Mouse (Mus musculus): ENCODE measurements at regions not wholly inside any gene's neighbourhood (a gene's known extent, or its start where the extent isn't known, plus 50 kb on each side); places are given as distances from the start of the nearest gene placed in this dataset.

DNA sequence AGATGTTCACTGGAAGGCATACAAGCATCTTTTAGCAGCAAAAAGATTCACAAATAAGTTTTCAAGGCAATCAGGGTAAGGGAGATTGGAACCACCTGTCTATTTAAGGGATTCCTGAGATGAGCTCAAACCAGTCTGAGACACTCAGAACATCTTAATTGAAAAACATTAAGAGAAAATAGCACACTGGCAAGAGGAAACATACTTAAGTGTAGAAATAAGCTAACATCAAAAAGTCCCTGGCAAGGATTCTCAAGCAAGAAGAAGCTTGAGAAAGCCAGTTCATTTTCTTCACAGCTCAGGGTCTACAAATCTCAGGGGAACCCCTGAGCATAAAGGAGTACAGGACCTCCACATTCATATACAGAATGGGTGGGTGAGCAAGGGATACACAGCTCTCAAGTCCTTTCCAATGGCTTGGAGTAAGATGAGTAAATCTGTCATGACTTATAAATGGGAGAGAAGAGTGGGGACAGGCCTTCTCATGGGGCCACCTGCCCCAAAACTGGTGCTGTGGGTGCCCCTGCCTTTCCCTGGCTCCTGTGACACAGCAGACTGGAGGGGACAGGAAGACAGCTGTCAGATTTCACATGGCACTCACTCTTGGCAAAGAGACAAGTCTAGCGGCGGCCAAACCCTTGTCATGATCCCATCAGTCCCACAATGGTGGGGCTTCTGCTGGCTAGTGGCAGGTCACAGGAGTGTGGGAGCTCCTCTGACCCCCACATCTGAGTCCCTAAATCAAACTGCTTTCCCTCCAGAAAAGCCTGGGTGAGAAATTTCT lies 436.6 kb downstream of the Meis1 start:
- no peak for DNase-seq (ENCODE audit: low read depth, low spot score)

DNA sequence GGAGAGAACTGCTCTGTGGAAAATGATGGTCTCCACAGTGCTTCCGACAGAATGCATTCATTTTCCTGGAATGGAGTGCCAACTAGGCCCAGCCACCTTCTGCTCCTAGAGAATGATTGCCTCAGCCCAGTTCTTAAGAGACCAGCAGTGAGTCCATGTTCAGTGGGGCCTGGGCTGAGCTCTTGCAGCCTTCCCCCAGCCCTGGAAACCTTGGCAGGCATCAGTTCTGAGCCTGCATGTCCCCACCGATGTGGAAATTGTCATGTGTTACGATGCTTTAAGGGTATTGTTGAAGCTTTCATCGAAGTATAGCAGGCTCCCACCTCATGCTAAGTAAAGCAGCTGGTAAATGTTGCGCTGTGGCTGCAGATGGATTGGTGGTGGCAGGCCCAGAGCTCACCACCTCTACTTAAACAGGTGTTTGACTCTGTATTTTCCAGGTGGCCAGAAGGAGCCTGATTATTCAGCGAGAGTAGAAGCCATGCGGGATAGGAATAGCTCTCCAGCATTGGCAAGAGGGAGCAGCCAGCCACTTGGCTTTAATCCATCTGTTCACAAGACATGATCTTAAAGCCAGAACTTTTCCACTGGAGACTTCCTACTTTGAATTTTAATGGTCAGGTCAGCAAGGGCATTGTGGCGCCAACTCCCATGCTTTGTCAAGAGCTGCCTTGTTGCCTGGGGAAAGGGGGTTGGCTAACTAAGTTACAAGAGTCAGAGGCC lies 437.5 kb downstream of the Meis1 start:
- DNase-seq (ENCODE audit: low read depth, low spot score) = no peak

DNA sequence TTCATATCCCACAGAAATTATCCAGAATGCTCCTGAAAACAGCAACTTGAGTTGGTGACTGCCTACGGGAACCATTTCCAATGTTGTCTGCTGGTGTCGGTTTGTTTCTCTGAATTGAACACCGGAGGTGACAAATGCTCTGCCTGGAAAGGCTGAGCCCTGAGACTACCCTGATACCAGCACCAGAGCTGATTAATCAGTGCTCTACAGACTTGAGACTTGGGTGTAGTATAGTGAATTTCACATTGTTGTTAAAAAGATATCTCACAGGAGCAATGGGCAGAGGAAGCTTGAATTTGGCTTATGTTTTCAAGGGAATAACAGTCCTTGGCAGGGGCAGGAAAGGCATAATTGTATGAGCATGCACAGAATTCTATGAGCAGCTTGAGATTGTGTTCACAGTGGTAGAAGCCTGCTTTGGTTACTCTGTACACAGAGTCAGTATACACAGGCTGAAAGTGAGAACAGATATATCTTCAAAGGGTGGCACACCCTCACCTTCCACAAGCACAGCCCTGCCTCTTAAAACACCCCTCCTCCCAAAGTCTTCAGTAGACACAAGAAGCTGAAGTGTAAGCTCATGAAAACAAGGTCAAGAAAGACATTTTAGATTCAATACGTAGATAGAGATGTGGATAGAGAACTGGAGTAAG lies 447.1 kb downstream of the Meis1 start:
- DNase-seq (ENCODE audit: low read depth, low spot score) = no peak

DNA sequence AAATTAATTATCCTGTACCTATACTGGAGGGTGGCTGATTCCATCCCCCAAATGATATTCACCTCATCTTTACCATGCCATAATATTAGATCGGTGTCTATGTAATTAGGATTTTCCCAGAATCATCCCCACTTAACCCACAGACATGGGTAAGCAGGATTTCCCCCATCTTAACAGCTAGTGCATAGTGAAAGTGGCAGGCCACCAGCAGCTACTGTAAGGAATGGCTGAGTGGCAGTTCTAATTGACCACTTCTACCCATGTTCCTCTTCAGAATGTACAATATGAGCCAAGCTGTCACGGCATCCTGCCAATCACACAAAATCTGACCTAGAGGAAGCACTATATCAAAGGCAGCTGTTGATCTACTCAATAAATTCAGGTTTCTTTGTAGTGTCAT lies 455.8 kb downstream of the Meis1 start:
- DNase-seq (ENCODE audit: low read depth, low spot score) = no peak

DNA sequence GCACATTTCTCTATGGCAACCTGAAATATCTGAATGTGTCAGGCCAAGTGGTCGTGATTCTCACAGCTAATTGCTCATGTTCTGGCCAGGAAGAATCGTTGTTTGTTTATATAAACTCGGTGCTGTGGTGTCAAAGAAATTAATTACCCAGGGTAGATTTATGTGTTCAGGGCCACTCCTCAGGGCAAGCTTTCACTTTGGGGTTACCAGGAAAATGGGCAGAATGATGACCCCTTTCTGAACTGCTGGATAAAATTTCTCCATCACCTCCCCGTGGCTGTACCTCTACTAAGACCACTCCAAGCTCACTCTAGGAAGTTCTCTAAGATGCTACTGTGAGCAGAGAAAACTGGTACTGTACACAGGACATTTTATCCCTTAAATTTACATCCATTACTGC lies 460.1 kb downstream of the Meis1 start:
- DNase-seq (ENCODE audit: low read depth, low spot score) = no peak

DNA sequence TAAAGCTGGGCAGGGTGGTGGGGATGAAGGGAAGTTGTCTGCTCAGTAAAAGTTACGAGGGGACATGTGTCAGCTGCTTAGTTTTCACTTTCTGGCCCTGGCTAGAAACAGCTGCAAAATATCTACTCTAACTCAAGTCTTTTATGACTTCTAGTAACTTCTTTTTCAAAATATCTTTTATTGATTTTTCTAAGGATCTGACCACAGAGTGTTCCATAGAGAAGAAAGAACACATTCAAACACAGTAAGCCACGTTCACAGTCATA lies 483.3 kb downstream of the Meis1 start:
- DNase-seq (ENCODE audit: low read depth, low spot score) = no peak

DNA sequence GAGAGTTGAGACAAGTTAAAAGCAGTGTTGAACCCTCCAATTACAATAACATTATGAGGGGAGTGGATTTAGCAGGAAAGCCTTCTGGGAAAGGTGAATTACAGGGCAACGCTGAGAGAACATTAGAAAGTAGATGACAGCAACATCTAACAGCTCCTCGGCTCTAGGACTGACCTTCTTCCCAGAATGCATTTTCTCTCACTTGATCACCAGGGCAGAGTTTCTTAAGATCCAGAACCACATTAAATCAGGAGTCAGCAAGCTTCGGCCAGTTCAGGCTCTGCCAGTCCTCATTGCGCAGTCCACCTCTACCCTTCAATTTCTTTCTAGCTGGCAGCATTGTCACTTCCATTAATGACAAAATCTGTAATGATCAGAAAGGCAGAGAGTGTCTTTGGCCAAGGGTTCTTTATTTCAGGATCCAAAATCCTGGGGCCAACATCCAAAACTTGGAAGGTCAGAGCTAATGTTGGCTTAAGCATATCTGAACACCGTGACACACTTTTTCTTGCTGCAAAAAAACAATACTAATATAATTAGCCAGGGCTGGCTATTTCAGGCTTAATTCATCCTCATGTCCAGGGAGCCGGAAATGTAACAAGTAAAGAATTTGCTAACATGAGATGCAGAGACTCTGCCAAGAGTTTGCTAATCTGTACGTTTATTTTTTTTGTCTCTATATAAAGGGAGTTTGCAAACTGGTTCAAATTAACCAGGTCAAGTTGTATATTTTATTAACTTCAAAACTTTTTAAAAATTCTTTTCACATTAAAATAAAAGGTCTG lies 483.8 kb downstream of the Meis1 start:
- no peak for DNase-seq (ENCODE audit: low read depth, low spot score)

DNA sequence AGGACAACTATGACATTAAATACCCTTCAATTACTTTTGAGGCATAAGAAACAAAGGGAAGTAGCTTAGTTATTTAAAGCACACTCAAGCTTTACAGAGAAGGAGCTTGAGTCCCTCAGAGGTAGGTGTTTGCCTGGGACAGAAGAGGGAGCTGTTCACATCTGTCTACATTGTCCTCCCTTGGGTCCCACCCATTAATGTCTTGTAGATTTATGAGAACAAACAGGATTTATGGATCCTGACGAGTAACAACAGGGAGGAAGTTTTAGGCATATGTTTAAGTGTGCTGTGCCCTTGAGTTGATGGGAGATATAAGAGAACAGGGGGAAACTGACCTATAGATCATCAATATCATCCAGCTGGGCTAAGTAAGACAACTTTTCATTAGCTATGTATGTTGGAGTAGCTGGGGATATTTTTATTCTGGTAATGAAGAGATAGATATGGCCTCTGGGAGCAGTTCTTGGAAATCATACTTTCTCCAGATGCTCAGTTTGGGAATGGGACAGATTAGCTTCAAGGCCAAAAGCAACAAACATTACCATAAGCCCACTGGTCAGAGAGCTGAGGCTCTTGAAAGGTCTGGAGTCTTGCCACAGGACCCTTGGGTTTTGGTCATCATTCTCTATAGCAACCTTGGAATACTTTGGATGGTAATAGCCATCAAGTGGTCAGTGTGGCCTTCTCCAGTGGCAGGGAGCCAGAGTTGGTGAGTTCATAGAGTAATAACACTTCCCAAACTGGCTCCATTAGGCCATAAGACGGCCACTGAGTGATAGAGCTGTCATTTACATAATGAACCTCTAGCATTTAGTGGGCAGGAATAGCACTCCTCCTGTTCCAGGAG lies 487.3 kb downstream of the Meis1 start:
- DNase-seq (ENCODE audit: low read depth, low spot score) = no peak

DNA sequence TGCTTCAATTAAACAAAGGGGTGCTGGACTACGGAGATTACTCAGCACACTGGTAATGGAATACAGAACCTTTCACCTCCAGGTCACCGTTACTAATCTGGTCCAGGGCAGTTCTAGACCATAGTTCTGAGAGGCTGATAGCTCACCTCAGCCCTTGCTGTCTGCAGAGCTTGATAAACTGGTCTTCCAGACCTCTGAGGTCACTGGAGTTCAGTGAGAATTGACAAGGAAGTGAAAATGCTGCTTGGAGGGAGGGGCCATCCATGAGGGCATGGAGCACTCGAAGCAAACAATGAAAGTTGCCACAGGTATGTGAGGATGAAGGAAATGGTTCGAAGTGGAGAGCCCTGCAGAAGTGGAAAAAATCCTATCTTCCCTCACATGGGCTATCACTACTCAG lies 490.2 kb downstream of the Meis1 start:
- DNase-seq (ENCODE audit: low read depth, low spot score) = no peak

DNA sequence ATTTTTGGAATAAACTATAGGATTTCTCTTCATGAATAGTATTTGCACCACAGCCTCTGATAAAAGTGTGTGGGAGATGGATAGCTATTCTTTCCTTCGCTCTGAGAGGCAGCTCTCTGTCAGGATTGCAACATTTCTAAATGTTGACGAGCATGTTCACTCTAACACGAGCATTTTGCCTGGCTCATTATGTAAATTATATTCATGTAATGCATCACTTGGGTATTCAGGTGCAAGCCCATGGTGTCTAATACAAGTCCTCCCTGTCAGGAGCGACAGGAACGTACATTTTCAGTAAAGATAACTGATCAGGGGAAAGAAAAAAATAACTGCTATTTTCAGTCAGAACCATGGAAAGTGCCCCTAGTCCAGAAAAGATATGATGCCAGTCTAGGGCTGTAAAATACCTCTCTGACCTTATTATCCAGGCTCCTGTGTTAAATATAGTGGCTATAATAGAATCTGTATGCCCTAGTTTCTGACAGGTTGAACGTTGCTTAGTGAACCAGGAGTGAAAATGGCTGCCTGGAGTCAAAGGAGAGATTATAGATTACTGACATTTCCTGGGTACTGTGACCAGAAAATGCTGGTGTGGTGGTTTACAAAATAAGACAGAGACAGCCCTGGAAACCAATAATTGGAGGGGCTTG lies 523.6 kb downstream of the Meis1 start:
- no peak for DNase-seq (ENCODE audit: low read depth, low spot score)

DNA sequence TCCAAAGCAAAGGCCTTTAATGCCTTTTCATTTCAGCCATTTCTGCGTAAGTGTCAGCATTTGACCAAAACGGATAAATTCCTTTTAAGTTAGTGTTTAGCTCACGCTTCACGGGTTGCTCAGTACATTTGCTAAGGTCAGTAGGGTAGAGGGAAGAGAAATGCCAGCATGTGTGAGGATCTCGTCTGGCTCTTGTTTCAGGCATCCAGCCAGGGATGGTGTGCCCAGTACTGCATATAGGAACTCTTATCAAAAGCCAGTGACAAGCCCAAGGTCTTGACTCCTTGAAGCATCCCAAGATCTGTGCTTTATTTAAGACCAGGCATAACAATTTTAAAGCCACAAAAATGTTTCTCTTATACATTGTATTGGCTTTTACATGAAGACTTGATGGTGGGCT lies 524.8 kb downstream of the Meis1 start:
- DNase-seq (ENCODE audit: low read depth, low spot score) = no peak

DNA sequence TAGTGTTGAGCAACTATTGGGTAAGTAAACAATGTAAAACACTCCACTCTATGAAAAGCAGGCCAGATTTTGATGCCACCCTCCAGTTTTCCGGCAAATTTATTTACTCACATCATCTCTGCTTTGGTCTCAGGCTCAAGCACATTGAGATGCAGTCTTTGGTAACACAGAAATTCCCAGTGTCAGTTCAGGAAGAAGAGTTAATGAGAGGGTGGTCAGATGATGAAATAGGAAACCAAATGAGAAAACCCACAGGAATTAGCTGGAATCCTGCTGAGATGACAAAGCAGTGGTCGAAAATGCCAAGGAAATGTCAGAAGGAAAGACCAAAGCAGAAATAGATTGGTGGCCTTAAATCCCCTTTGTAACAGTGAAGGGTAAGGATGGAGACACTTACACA lies 525.7 kb downstream of the Meis1 start:
- DNase-seq (ENCODE audit: low read depth, low spot score) = peak; percentile 8

DNA sequence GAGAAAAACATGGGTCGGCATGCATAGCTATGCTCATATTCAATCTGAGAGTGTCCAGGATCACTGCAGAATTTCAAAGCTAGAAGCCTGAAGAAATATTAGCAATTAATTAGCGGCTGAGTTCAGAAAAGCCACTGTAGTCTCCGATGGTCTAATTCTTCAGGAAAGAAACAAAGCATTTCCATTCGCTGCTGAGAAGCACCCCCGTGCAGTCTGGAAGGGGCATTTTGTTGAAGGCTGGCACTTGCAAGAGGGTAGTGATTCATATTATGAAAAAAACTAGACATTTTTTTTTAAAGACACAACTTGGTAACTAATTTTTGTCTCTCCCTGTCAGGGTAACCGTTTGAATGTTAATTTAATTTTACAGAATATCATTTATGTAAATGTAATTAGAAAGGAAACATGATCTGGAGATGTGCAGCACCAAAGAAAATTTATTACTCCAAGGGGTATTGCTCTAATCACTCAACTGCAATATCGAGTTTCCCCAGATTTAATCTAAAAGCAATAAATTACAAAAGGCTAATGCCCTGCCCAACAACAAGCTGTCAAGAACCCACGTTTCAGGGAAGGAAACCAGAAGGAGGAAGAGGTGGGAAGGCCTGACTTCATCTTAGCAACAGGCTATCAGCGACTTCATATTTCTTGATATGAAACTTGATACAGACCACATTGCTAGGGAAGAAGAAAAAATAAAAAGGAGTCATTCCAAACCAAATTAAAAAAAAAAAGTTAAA lies 529.1 kb downstream of the Meis1 start:
- no peak for DNase-seq (ENCODE audit: low read depth, low spot score)

DNA sequence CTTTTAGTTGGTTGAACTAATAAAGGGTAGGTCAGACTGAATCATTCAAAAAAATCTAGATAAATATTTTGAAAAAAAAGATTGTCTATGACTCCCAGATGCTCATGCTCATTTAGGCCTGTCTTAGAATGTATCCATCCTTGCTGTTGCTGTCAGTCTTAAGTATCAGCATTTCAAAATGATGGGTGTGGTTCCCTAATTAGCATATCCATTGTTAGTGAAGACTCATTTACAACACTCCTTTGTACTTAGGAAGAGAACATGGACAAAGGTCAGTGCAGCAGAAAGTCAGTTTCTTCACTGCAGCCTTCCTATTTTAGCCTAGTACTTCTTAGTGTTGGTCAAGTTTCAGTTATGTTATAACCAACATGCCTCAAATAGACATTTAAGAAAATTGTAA lies 525.2 kb upstream of the Etaa1 start:
- peak; percentile 80 for DNase-seq (ENCODE audit: low read depth, low spot score)

DNA sequence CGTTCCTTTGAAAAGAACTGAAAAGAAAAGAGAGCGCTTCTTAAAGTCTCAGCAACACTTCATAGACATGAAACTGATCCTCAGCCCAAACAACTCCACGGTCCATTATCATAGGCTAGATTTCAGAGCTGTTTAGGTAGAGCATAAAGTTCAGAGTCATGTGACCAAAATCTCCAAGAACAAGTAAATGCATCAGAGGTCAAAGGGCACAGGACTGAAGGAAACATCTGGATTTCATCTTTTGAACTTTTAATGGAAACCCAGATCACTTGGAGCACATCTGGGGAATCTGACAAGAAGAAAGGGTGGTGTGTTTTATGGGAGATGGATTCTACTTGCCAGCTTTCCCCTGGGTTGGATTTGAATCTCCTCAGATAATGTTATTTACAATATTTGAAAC lies 497.6 kb upstream of the Etaa1 start:
- no peak for DNase-seq (ENCODE audit: low read depth, low spot score)

DNA sequence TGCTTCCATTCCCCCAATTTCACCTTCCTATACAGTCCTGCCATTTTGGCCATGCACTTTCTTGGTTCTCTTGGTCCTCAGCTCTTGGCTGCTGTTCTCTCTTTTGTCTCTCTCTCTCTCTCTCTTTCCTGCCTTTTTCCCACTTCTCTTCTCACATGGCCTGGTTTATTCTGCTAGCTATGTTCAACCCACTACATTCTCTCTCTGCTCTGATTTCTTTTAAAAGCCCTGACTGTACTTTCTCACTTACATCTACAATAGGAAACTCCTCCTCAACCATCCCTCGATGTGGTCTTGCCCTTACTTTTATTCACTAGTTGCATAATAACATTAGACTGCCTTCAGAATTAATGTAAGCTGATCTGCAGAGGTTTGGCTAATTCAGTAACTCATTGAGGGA lies 495.2 kb upstream of the Etaa1 start:
- no peak for DNase-seq (ENCODE audit: low read depth, low spot score)

DNA sequence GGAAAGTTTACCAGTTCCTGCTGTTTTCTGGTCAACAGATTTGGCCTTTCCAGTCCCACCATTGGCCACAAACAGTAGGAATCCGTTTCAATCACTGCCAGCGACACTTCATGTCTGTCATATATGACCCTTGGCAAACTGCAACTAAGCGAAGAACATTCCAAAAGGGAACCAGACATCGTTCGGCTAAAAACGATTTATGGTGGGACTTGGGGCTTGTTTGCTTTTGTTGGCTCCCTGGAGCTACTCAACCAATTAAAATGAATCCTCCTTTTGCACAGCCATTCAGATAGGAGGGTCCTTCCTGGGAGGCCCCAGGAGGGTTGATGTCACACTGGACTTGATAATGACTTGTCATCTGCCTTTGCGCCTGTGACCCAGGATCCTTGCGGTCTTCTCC lies 490.9 kb upstream of the Etaa1 start:
- no peak for DNase-seq (ENCODE audit: low read depth, low spot score)

DNA sequence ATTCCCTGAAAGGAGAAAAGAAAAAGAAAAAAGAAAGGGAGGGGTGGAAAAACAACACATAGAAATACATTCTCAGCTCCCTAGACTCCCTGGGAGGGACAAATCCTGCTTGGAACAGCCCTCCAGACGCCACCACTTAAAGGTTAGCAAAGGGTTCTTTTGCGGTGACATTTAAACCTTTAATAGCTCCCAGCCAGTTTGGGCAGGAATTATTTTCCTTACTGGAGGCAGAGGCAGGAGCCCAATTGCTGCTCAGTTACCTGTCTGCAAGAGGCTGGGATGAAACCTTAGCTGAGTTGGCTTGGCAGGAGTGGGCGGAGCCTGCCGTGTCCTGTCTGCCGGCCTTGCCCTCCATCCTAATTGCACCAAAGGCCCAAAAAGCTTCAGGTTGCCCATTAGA lies 490.4 kb upstream of the Etaa1 start:
- DNase-seq (ENCODE audit: low read depth, low spot score) = peak; percentile 2

DNA sequence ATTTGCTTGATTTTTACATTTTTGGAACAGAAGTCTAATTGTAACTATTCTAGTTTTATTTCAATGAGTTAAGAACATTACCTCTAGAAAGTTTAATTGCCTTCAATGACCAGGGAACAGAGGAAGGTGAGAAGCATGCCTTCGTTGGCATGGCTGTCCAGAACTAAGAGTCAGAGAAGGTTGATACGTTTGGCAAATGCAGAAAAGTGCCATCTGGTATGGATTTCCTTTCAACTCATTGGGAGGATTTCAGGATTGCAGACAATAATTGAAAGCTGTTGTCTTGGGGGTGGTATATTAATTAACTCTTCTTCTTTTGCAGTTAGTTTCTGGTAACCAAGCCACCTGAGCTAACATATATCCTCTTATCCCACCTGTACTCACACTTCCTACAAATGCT lies 489.5 kb upstream of the Etaa1 start:
- no peak for DNase-seq (ENCODE audit: low read depth, low spot score)
